Mouse (Mus musculus): ENCODE data around the gene Lbhd1. TPM values are rescaled to one million over a fixed set of nuclear protein-coding genes. Genes with fewer than 3 reads are reported as not detected.

The Lbhd1 gene
- polyA plus RNA-seq, 1 experiment from 2014 or later: 27.5 TPM

GRCm38 (mm10) chr19:8929224-8930088, 45.9 kb downstream of the Lbhd1 start, which contains the start of the genes Rom1 and Eml3:
TSS of gene Rom1 (minus strand) at chr19:8929356.
TSS of gene Eml3 (plus strand) at chr19:8929552.
- peaks cover 28% of the 10 kb centered on the region for H3K4me1 ChIP-seq (ENCODE audit: insufficient read depth)
- DNase-seq (peak; percentile 90), ATAC-seq (peak; percentile 79)
- peak within 1 kb of the TSS; percentile 93 for H3K4me2 ChIP-seq (ENCODE audit: low read depth, low read length)
- TF ChIP-seq EP300 (IDR thresholded peaks at IDR 0.05; ENCODE audit: low read depth) (no peak), CTCF (IDR thresholded peaks at IDR 0.05; ENCODE audit: low read depth) (peak; percentile 70)
- peak within 1 kb of the TSS; percentile 84 for H3K9ac ChIP-seq (replicated peaks)
- H3K9me3 ChIP-seq (ENCODE audit: low read length): no peaks in the 10 kb centered on the region
- WGBS (ENCODE audit: insufficient replicate concordance): under 1% methylated on average over 69 of the region's 74 CpGs
- no peaks in the 10 kb centered on the region for H3K27me3 ChIP-seq (ENCODE audit: insufficient read depth, low read length)
- H3K4me3 ChIP-seq (ENCODE audit: low read depth, low read length): peak within 1 kb of the TSS; percentile 72
- peaks cover 40% of the 10 kb centered on the region for H3K36me3 ChIP-seq (replicated peaks; ENCODE audit: insufficient read depth, low read length)
- H3K27ac ChIP-seq (ENCODE audit: low read depth): peak within 1 kb of the TSS; percentile 91

- H3K27ac ChIP-seq (ENCODE audit: low read depth): peak overlapping the region; percentile 91
- WGBS (ENCODE audit: insufficient replicate concordance): 2% methylated on average over 11 of the region's 11 CpGs
- H3K4me2 ChIP-seq (ENCODE audit: low read depth, low read length): peak overlapping the region; percentile 93
- TF ChIP-seq EP300 (IDR thresholded peaks at IDR 0.05; ENCODE audit: low read depth) (no peak), CTCF (IDR thresholded peaks at IDR 0.05; ENCODE audit: low read depth) (no peak)
- H3K9me3 ChIP-seq (ENCODE audit: low read length): no peaks in the 10 kb centered on the region
- DNase-seq (no peak), ATAC-seq (peak; percentile 1; the same call in 1 of the 2 replicates)
- H3K27me3 ChIP-seq (ENCODE audit: insufficient read depth, low read length): no peaks in the 10 kb centered on the region
- H3K4me3 ChIP-seq (ENCODE audit: low read depth, low read length): peak overlapping the region; percentile 72
- H3K4me1 ChIP-seq (ENCODE audit: insufficient read depth): peaks cover 28% of the 10 kb centered on the region
- H3K36me3 ChIP-seq (replicated peaks; ENCODE audit: insufficient read depth, low read length): peaks cover 44% of the 10 kb centered on the region
- peak overlapping the region; percentile 84 for H3K9ac ChIP-seq (replicated peaks)
Observed at GRCm38 (mm10) chr19:8930117-8930516, 46.6 kb downstream of the Lbhd1 start.

GRCm38 (mm10) chr19:8930771-8931170, 47.2 kb downstream of the Lbhd1 start:
- 74% methylated on average over 7 of the region's 7 CpGs for WGBS (ENCODE audit: insufficient replicate concordance)
- Histone ChIP-seq H3K27me3 (ENCODE audit: insufficient read depth, low read length) (no peaks in the 10 kb centered on the region), H3K9me3 (ENCODE audit: low read length) (no peaks in the 10 kb centered on the region), H3K4me3 (ENCODE audit: low read depth, low read length) (peak overlapping the region; percentile 72), H3K4me1 (ENCODE audit: insufficient read depth) (peaks cover 28% of the 10 kb centered on the region), H3K9ac (replicated peaks) (peak overlapping the region; percentile 84; the same call in 1 of the 2 replicates), H3K4me2 (ENCODE audit: low read depth, low read length) (peak overlapping the region; percentile 93), H3K36me3 (replicated peaks; ENCODE audit: insufficient read depth, low read length) (peaks cover 43% of the 10 kb centered on the region), H3K27ac (ENCODE audit: low read depth) (no peak overlapping the region)
- no peak for DNase-seq
- TF ChIP-seq EP300 (IDR thresholded peaks at IDR 0.05; ENCODE audit: low read depth): no peak
- no peak for TF ChIP-seq CTCF (IDR thresholded peaks at IDR 0.05; ENCODE audit: low read depth)
- no peak for ATAC-seq

GRCm38 (mm10) chr19:8936736-8937135, 53.2 kb downstream of the Lbhd1 start:
- no peak for ATAC-seq
- Histone ChIP-seq H3K9ac (replicated peaks) (no peak overlapping the region), H3K9me3 (ENCODE audit: low read length) (no peaks in the 10 kb centered on the region), H3K27ac (ENCODE audit: low read depth) (no peak overlapping the region), H3K4me2 (ENCODE audit: low read depth, low read length) (no peak overlapping the region), H3K36me3 (replicated peaks; ENCODE audit: insufficient read depth, low read length) (peaks cover 50% of the 10 kb centered on the region), H3K4me3 (ENCODE audit: low read depth, low read length) (no peak overlapping the region), H3K4me1 (ENCODE audit: insufficient read depth) (peaks cover 10% of the 10 kb centered on the region), H3K27me3 (ENCODE audit: insufficient read depth, low read length) (no peaks in the 10 kb centered on the region)
- TF ChIP-seq EP300 (IDR thresholded peaks at IDR 0.05; ENCODE audit: low read depth) (no peak), CTCF (IDR thresholded peaks at IDR 0.05; ENCODE audit: low read depth) (no peak)
- WGBS (ENCODE audit: insufficient replicate concordance): 65% methylated on average over 2 of the region's 2 CpGs
- DNase-seq: no peak

- ATAC-seq (no peak), DNase-seq (no peak)
- H3K27ac ChIP-seq (ENCODE audit: low read depth): no peak overlapping the region
- no peaks in the 10 kb centered on the region for H3K9me3 ChIP-seq (ENCODE audit: low read length)
- no peak overlapping the region for H3K4me2 ChIP-seq (ENCODE audit: low read depth, low read length)
- peaks cover 36% of the 10 kb centered on the region for H3K4me1 ChIP-seq (ENCODE audit: insufficient read depth)
- peak overlapping the region; percentile 98 for H3K9ac ChIP-seq (replicated peaks)
- TF ChIP-seq EP300 (IDR thresholded peaks at IDR 0.05; ENCODE audit: low read depth) (no peak), CTCF (IDR thresholded peaks at IDR 0.05; ENCODE audit: low read depth) (no peak)
- H3K36me3 ChIP-seq (replicated peaks; ENCODE audit: insufficient read depth, low read length): peaks cover 39% of the 10 kb centered on the region
- 0 out of 2 replicates have a peak overlapping the region, but pooled peaks have one; percentile 90 for H3K4me3 ChIP-seq (ENCODE audit: low read depth, low read length)
- WGBS (ENCODE audit: insufficient replicate concordance): 83% methylated on average over 15 of the region's 15 CpGs
- H3K27me3 ChIP-seq (ENCODE audit: insufficient read depth, low read length): no peaks in the 10 kb centered on the region
Observed at GRCm38 (mm10) chr19:8940526-8941133, 57.1 kb downstream of the Lbhd1 start.

- peak overlapping the region; percentile 77 for H3K4me2 ChIP-seq (ENCODE audit: low read depth, low read length)
- WGBS (ENCODE audit: insufficient replicate concordance): 49% methylated on average over 10 of the region's 10 CpGs
- H3K36me3 ChIP-seq (replicated peaks; ENCODE audit: insufficient read depth, low read length): peaks cover 43% of the 10 kb centered on the region
- H3K4me1 ChIP-seq (ENCODE audit: insufficient read depth): peaks cover 36% of the 10 kb centered on the region
- DNase-seq: no peak
- no peak for ATAC-seq
- H3K4me3 ChIP-seq (ENCODE audit: low read depth, low read length): peak overlapping the region; percentile 90
- peak overlapping the region; percentile 98 for H3K9ac ChIP-seq (replicated peaks)
- H3K27me3 ChIP-seq (ENCODE audit: insufficient read depth, low read length): no peaks in the 10 kb centered on the region
- no peak for TF ChIP-seq EP300 (IDR thresholded peaks at IDR 0.05; ENCODE audit: low read depth)
- TF ChIP-seq CTCF (IDR thresholded peaks at IDR 0.05; ENCODE audit: low read depth): no peak
- no peaks in the 10 kb centered on the region for H3K9me3 ChIP-seq (ENCODE audit: low read length)
- H3K27ac ChIP-seq (ENCODE audit: low read depth): peak overlapping the region; percentile 80
Observed at GRCm38 (mm10) chr19:8941136-8941514, 57.6 kb downstream of the Lbhd1 start.

Measured in liver, postnatal 0 days (tissue).